22 mouse cellular contexts compared by ENCODE assay signal in genomic region chr13:43104496-43104895, GRCm38 (mm10).
DNase-seq lines count a peak whose midpoint lies in the region; ATAC-seq and TF ChIP-seq lines count a peak whose summit lies in the region.
"Had no signal": no experiment of that assay in that cellular context is flagged by ENCODE, and none has a peak within 500 bp of the region (broad histone marks: within the 10 kb centered on the region; RNA-seq: fewer than 3 reads in every experiment).

No protein-coding gene starts in this region.

- ATAC-seq in hindbrain, postnatal 0 days: no peak
- no peak for ATAC-seq in hindbrain, embryonic 16.5 days
- ATAC-seq in lung, embryonic 14.5 days (ENCODE audit: insufficient read depth): no peak
- ATAC-seq: forebrain, embryonic 15.5 days had no signal

- peak; percentile 8; the same call in 1 of the 2 replicates for TF ChIP-seq RAD21 in MEL (IDR thresholded peaks at IDR 0.05; ENCODE audit: low read depth, low read length)

- H3K4me2 ChIP-seq in hindbrain, postnatal 0 days (ENCODE audit: low read depth, low read length): no peak overlapping the region
- no peak overlapping the region for H3K4me2 ChIP-seq in hindbrain, embryonic 16.5 days (ENCODE audit: low read length)
- H3K4me2 ChIP-seq in lung, embryonic 14.5 days: no peak overlapping the region
- H3K4me2 ChIP-seq: embryonic facial prominence, embryonic 15.5 days; forebrain, embryonic 15.5 days; heart, embryonic 15.5 days; hindbrain, embryonic 15.5 days; limb, embryonic 12.5 days; liver, embryonic 11.5 days; stomach, embryonic 15.5 days had no signal

- 94% methylated on average over 9 of the region's 9 CpGs for WGBS in hindbrain, postnatal 0 days
- 96% methylated on average over 9 of the region's 9 CpGs for WGBS in hindbrain, embryonic 16.5 days
- WGBS in lung, embryonic 14.5 days: 93% methylated on average over 9 of the region's 9 CpGs

- no peak overlapping the region for H3K27ac ChIP-seq in hindbrain, postnatal 0 days
- H3K27ac ChIP-seq in hindbrain, embryonic 16.5 days (ENCODE audit: low read depth, low read length): no peak overlapping the region
- H3K27ac ChIP-seq in lung, embryonic 14.5 days (ENCODE audit: low read depth): no peak overlapping the region
- H3K27ac ChIP-seq in MEL (ENCODE audit: control insufficient read depth, low read depth, low read length): no peak overlapping the region
- H3K27ac ChIP-seq: embryonic facial prominence, embryonic 15.5 days; forebrain, embryonic 15.5 days; hindbrain, embryonic 15.5 days; limb, embryonic 12.5 days; midbrain, embryonic 10.5 days; stomach, embryonic 15.5 days had no signal

- H3K4me1 ChIP-seq in hindbrain, postnatal 0 days (ENCODE audit: insufficient read depth, low read length): no peaks in the 10 kb centered on the region
- no peaks in the 10 kb centered on the region for H3K4me1 ChIP-seq in hindbrain, embryonic 16.5 days (ENCODE audit: control insufficient read depth, insufficient read depth, low read depth, low read length)
- H3K4me1 ChIP-seq in lung, embryonic 14.5 days (ENCODE audit: insufficient read depth): no peaks in the 10 kb centered on the region
- H3K4me1 ChIP-seq in MEL (ENCODE audit: control insufficient read depth in 1 of 2, insufficient read depth in 2 of 2, low read length in 2 of 2): no peaks in the 10 kb centered on the region
- H3K4me1 ChIP-seq: embryonic facial prominence, embryonic 15.5 days; hindbrain, embryonic 15.5 days; limb, embryonic 12.5 days; stomach, embryonic 15.5 days had no signal

- H3K27me3 ChIP-seq in hindbrain, postnatal 0 days (ENCODE audit: insufficient read depth, low read length): no peaks in the 10 kb centered on the region
- no peaks in the 10 kb centered on the region for H3K27me3 ChIP-seq in hindbrain, embryonic 16.5 days (replicated peaks; ENCODE audit: control insufficient read depth, insufficient read depth, low read length)
- no peaks in the 10 kb centered on the region for H3K27me3 ChIP-seq in lung, embryonic 14.5 days (ENCODE audit: insufficient read depth, low read length)
- no peaks in the 10 kb centered on the region for H3K27me3 ChIP-seq in MEL (ENCODE audit: control insufficient read depth in 1 of 2, insufficient read depth in 2 of 2, low read length in 2 of 2)
- H3K27me3 ChIP-seq: CH12.LX; embryonic facial prominence, embryonic 15.5 days; forebrain, embryonic 15.5 days; heart, embryonic 15.5 days; hindbrain, embryonic 15.5 days; limb, embryonic 12.5 days; stomach, embryonic 15.5 days had no signal

- TF ChIP-seq EP300 in MEL (IDR thresholded peaks at IDR 0.05; ENCODE audit: low read depth in 1 of 2, low read length in 2 of 2): no peak

- H3K9me3 ChIP-seq in hindbrain, postnatal 0 days (ENCODE audit: low read length): no peaks in the 10 kb centered on the region
- H3K9me3 ChIP-seq in hindbrain, embryonic 16.5 days (ENCODE audit: control insufficient read depth, low read length): peaks cover 4% of the 10 kb centered on the region
- 0 out of 2 replicates have a peak, but pooled peaks cover 6% of the 10 kb centered on the region for H3K9me3 ChIP-seq in lung, embryonic 14.5 days (ENCODE audit: low read depth, low read length)
- H3K9me3 ChIP-seq in MEL (replicated peaks; ENCODE audit: insufficient read depth, low read length): no peaks in the 10 kb centered on the region
- H3K9me3 ChIP-seq: embryonic facial prominence, embryonic 15.5 days; heart, embryonic 15.5 days; hindbrain, embryonic 15.5 days; stomach, embryonic 15.5 days had no signal

- no peak for TF ChIP-seq POLR2A in MEL (IDR thresholded peaks at IDR 0.05; ENCODE audit: control insufficient read depth in 1 of 2, insufficient read depth in 1 of 2, low read depth in 1 of 2, low read length in 2 of 2, poor library complexity in 1 of 2)

- peak; percentile 35; the same call in 1 of the 2 replicates for TF ChIP-seq CTCF in hindbrain, postnatal 0 days (IDR thresholded peaks at IDR 0.05; ENCODE audit: low read depth)
- TF ChIP-seq CTCF in lung, embryonic 14.5 days (IDR thresholded peaks at IDR 0.05; ENCODE audit: low read depth): peak; percentile 38; the same call in 1 of the 2 replicates
- TF ChIP-seq CTCF in MEL (IDR thresholded peaks at IDR 0.05 in 2 of 3, conservative IDR thresholded peaks at IDR 0.05 in 1 of 3; ENCODE audit: control insufficient read depth in 1 of 3, insufficient read depth in 1 of 3, low read depth in 2 of 3, low read length in 3 of 3, poor library complexity in 1 of 3, severe bottlenecking in 1 of 3): peak in 2 of 3 experiments; percentile 10 to 22; a peak in 4 of 6 replicates

- H3K4me3 ChIP-seq in hindbrain, postnatal 0 days (ENCODE audit: low read length): no peak overlapping the region
- no peak overlapping the region for H3K4me3 ChIP-seq in hindbrain, embryonic 16.5 days (ENCODE audit: low read length)
- H3K4me3 ChIP-seq in lung, embryonic 14.5 days (ENCODE audit: low read depth, low read length): no peak overlapping the region
- no peak overlapping the region for H3K4me3 ChIP-seq in MEL (ENCODE audit: control insufficient read depth in 1 of 2, insufficient read depth in 1 of 2, low read depth in 2 of 2, low read length in 2 of 2)
- H3K4me3 ChIP-seq: embryonic facial prominence, embryonic 15.5 days; forebrain, embryonic 15.5 days; heart, embryonic 15.5 days; hindbrain, embryonic 15.5 days; limb, embryonic 12.5 days; midbrain, embryonic 10.5 days; stomach, embryonic 15.5 days had no signal

- H3K79me2 ChIP-seq in MEL (ENCODE audit: control insufficient read depth, insufficient read depth, low read length, poor library complexity): no peaks in the 10 kb centered on the region

- H3K9ac ChIP-seq in hindbrain, postnatal 0 days (replicated peaks; ENCODE audit: low read length): no peak overlapping the region
- no peak overlapping the region for H3K9ac ChIP-seq in hindbrain, embryonic 16.5 days (ENCODE audit: low read depth, low read length)
- H3K9ac ChIP-seq in lung, embryonic 14.5 days: no peak overlapping the region
- no peak overlapping the region for H3K9ac ChIP-seq in MEL (ENCODE audit: control insufficient read depth, low read depth, low read length, poor library complexity, severe bottlenecking)
- H3K9ac ChIP-seq: embryonic facial prominence, embryonic 15.5 days; forebrain, embryonic 15.5 days; heart, embryonic 15.5 days; hindbrain, embryonic 15.5 days; limb, embryonic 12.5 days; stomach, embryonic 15.5 days had no signal

- no peaks in the 10 kb centered on the region for H3K36me3 ChIP-seq in hindbrain, postnatal 0 days (ENCODE audit: insufficient read depth, low read length)
- no peaks in the 10 kb centered on the region for H3K36me3 ChIP-seq in hindbrain, embryonic 16.5 days (ENCODE audit: control insufficient read depth, insufficient read depth, low read length)
- no peaks in the 10 kb centered on the region for H3K36me3 ChIP-seq in lung, embryonic 14.5 days (ENCODE audit: insufficient read depth)
- no peaks in the 10 kb centered on the region for H3K36me3 ChIP-seq in MEL (ENCODE audit: control insufficient read depth in 1 of 2, insufficient read depth in 2 of 2, low read length in 2 of 2)
- H3K36me3 ChIP-seq: embryonic facial prominence, embryonic 15.5 days; forebrain, embryonic 15.5 days; heart, embryonic 15.5 days; hindbrain, embryonic 15.5 days; limb, embryonic 12.5 days; midbrain, embryonic 10.5 days; stomach, embryonic 15.5 days had no signal

- no peak for DNase-seq in hindbrain, postnatal 0 days (ENCODE audit: low spot score)
- DNase-seq in lung, embryonic 14.5 days: no peak
- no peak for DNase-seq in lung, adult 18-20 months
- DNase-seq in MEL (ENCODE audit: low read depth, low spot score) (peak; percentile 3), ZHBTc4 (ENCODE audit: low read depth, low spot score) (peak; percentile 19)
- no peak for DNase-seq in kidney, postnatal 4 days
- DNase-seq: adrenal gland, adult 8-10 months; B cell, adult 2 months; cerebellum, adult 11-12 months; cerebellum, postnatal 25 days; heart, postnatal 4 days; kidney, adult 11 months had no signal

TF ChIP-seq in MEL, 35 proteins besides CTCF, POLR2A, EP300 and RAD21:
- TF ChIP-seq TCF12 (IDR thresholded peaks at IDR 0.05; ENCODE audit: low read depth, low read length) (no peak), GABPA (IDR thresholded peaks at IDR 0.05; ENCODE audit: low read depth, low read length) (no peak), MAFK (IDR thresholded peaks at IDR 0.05; ENCODE audit: borderline replicate concordance, low read depth, low read length) (no peak), ZMIZ1 (IDR thresholded peaks at IDR 0.05; ENCODE audit: low read depth, low read length) (no peak), SMC3 (IDR thresholded peaks at IDR 0.05; ENCODE audit: low read depth, low read length) (no peak), MXI1 (IDR thresholded peaks at IDR 0.05; ENCODE audit: low read depth, low read length) (no peak), SIN3A (IDR thresholded peaks at IDR 0.05; ENCODE audit: low read length) (no peak), ZNF384 (IDR thresholded peaks at IDR 0.05; ENCODE audit: low read depth, low read length) (no peak), MAX (IDR thresholded peaks at IDR 0.05; ENCODE audit: low read length) (no peak), MYC (IDR thresholded peaks at IDR 0.05; ENCODE audit: low read depth, low read length) (no peak), ELF1 (IDR thresholded peaks at IDR 0.05; ENCODE audit: low read depth, low read length) (no peak), ETS1 (IDR thresholded peaks at IDR 0.05; ENCODE audit: low read depth, low read length) (no peak), HCFC1 (IDR thresholded peaks at IDR 0.05; ENCODE audit: low read depth, low read length) (no peak), MEF2A (IDR thresholded peaks at IDR 0.05; ENCODE audit: extremely low read depth, insufficient replicate concordance, low read depth, low read length, poor library complexity, severe bottlenecking) (no peak), POLR2AphosphoS2 (IDR thresholded peaks at IDR 0.05; ENCODE audit: low read length) (no peak), TBP (IDR thresholded peaks at IDR 0.05; ENCODE audit: low read depth, low read length) (no peak), E2F4 (IDR thresholded peaks at IDR 0.05; ENCODE audit: borderline replicate concordance, low read depth, low read length) (no peak), JUND (IDR thresholded peaks at IDR 0.05; ENCODE audit: low read depth, low read length) (no peak)

Comparison
In these comparisons a context has a peak if more than half of its experiments do, and no peak if none do; other contexts are left out.
1. DNase-seq: peak in MEL (single experiment) and ZHBTc4 (single experiment); none in hindbrain, postnatal 0 days (single experiment), lung, embryonic 14.5 days (single experiment), lung, adult 18-20 months (0 of 2) and kidney, postnatal 4 days (0 of 2).
2. Peak in every context shown above with its lines, with median percentiles within 50 percentile points of each other: CTCF ChIP-seq.